Mouse (Mus musculus): ENCODE measurements around the gene Mcfd2. TPM values are rescaled to one million over a fixed set of nuclear protein-coding genes. Genes with fewer than 3 reads are reported as not detected.

The Mcfd2 gene
- total RNA-seq, 1 experiment from 2014 or later, result 264 TPM

GRCm38 (mm10) chr17:87236725-87237650 lies 28.7 kb downstream of the Mcfd2 start:
- peak; percentile 65 for DNase-seq

DNA sequence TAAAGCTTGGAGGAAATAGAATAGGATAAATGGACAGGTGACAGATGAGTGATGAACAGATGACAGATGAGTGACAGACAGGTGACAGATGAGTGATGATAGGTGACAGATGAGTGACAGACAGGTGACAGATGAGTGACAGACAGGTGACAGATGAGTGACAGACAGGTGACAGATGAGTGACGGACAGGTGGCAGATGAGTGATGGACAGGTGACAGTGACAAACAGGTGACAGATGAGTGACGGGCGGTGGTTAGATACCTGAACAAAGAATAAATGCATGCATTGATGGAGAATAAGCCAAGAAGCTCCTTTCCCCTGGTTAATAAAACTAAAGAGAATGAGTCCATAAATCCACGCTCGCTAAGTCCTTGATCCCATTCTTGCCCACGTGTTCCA lies 30.7 kb downstream of the Mcfd2 start:
- DNase-seq, result no peak

- DNase-seq, result no peak
Measured at GRCm38 (mm10) chr17:87227878-87228277, 37.9 kb downstream of the Mcfd2 start.

DNA sequence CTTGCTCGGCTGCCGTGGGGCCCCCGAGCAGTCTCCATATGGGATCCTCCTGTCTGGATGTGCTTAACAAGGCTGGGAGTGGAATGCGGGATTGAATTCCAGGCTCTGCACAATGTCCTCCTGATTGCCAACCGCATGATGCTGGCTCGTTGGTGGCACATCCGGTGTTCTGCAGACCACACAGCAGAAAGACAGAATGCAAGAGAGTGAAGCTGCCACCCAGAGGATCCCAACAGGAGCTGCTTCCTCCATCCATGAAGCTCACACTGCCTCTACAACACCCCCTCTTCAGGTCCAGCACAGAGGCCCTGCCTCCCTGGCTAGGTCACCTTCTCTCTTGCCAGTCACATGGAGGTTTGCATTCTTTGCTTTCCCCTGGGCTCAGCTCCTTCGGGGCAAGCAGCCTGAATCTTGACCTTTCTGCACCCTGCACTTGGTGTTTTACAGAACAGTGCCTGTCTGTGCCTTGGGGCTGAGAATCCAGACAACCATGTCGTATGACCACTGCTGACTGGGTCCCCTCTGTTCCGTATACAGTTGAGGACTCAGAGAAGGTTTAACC lies 39.6 kb downstream of the Mcfd2 start:
- no peak for DNase-seq

GRCm38 (mm10) chr17:87225384-87225783 lies 40.4 kb downstream of the Mcfd2 start:
- no peak for DNase-seq

- no peak for DNase-seq
Measured at GRCm38 (mm10) chr17:87224461-87224860, 41.3 kb downstream of the Mcfd2 start.

GRCm38 (mm10) chr17:87219456-87219855 lies 46.3 kb downstream of the Mcfd2 start:
- no peak for DNase-seq

GRCm38 (mm10) chr17:87214523-87214922 lies 51.2 kb downstream of the Mcfd2 start:
- no peak for DNase-seq

DNA sequence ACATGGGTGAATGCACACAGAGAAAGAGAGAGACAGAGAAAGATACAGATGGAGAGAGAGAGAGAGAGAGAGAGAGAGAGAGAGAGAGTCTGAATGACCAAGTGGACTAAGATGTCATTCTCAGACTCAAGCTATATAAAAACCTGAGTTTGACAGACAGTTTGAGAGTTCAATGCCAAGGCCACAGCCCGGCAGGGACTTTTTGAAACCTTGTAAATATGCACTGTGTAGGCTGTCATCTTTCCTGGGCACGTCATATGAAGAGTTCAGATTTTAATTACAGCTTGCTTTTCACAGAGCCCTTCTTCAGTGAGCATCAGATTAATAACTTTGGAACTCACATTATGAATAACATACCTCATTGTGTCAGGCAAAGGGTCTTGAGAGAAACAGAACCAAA lies 55.2 kb downstream of the Mcfd2 start:
- DNase-seq, result no peak

DNA sequence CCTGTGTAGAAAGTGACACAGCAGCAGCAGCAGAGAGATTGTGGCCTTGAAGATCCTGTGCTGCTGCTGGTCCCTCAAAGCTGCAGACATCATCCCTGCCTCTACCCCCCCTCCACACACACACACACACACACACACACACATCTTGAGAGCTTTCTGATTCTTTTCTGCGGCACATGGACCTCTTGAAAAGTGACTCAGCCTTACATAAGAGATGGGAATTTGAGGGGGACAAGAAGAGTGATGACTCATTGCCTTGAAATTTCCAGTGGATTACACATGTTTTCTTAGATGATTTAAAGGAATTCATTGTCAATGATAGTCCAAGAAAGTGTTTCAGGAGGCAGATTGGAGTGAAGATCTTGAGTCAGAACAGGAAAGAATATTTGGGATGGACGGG lies 58.9 kb downstream of the Mcfd2 start:
- DNase-seq, result no peak

Other genes starting within 250 kb of the Mcfd2 start
- gene Pigf, start 240.5 kb downstream of the Mcfd2 start, total RNA-seq (2021), result 14.0 and 15.4 TPM in 2 replicates
- 67.1 and 68.5 TPM in 2 replicates for gene Cript, start 240.4 kb downstream of the Mcfd2 start, total RNA-seq (2021)
- gene Socs5, start 158.3 kb downstream of the Mcfd2 start, total RNA-seq (2021), result 82.7 and 83.4 TPM in 2 replicates
- gene Ttc7, start 17.0 kb upstream of the Mcfd2 start, total RNA-seq (2021), result 7.8 and 12.3 TPM in 2 replicates
- not detected in 2 replicates for gene Stpg4, start 161.8 kb upstream of the Mcfd2 start, total RNA-seq (2021)
- gene Calm2, start 181.0 kb upstream of the Mcfd2 start, total RNA-seq (2021), result 525 and 582 TPM in 2 replicates